Mouse (Mus musculus): ENCODE measurements around the gene Morn3. TPM values are rescaled to one million over a fixed set of nuclear protein-coding genes. Genes with fewer than 3 reads are reported as not detected.

The Morn3 gene
- polyA plus RNA-seq, 1 experiment from 2014 or later = not detected

GRCm38 (mm10) chr5:123060706-123061401 is 14.0 kb upstream of the Morn3 start:
- Histone ChIP-seq H3K27ac (ENCODE audit: low read depth) (no peak overlapping the region), H3K27me3 (ENCODE audit: insufficient read depth, low read length) (no peaks in the 10 kb centered on the region), H3K9ac (replicated peaks) (no peak overlapping the region), H3K9me3 (ENCODE audit: low read length) (no peaks in the 10 kb centered on the region), H3K4me1 (ENCODE audit: insufficient read depth) (peaks cover 14% of the 10 kb centered on the region), H3K4me2 (ENCODE audit: low read depth, low read length) (no peak overlapping the region), H3K36me3 (replicated peaks; ENCODE audit: insufficient read depth, low read length) (no peaks in the 10 kb centered on the region), H3K4me3 (ENCODE audit: low read depth, low read length) (no peak overlapping the region)
- WGBS (ENCODE audit: insufficient replicate concordance) = 71% methylated on average over 9 of the region's 9 CpGs
- TF ChIP-seq CTCF (IDR thresholded peaks at IDR 0.05; ENCODE audit: low read depth) (no peak), EP300 (IDR thresholded peaks at IDR 0.05; ENCODE audit: low read depth) (no peak)
- ATAC-seq = no peak
- DNase-seq = no peak

- TF ChIP-seq EP300 (IDR thresholded peaks at IDR 0.05; ENCODE audit: low read depth) (no peak), CTCF (IDR thresholded peaks at IDR 0.05; ENCODE audit: low read depth) (peak; percentile 81)
- Histone ChIP-seq H3K27me3 (ENCODE audit: insufficient read depth, low read length) (no peaks in the 10 kb centered on the region), H3K4me1 (ENCODE audit: insufficient read depth) (peaks cover 14% of the 10 kb centered on the region), H3K36me3 (replicated peaks; ENCODE audit: insufficient read depth, low read length) (no peaks in the 10 kb centered on the region), H3K9ac (replicated peaks) (no peak overlapping the region), H3K27ac (ENCODE audit: low read depth) (no peak overlapping the region), H3K4me3 (ENCODE audit: low read depth, low read length) (no peak overlapping the region), H3K9me3 (ENCODE audit: low read length) (no peaks in the 10 kb centered on the region), H3K4me2 (ENCODE audit: low read depth, low read length) (no peak overlapping the region)
- DNase-seq (peak; percentile 54), ATAC-seq (no peak)
- WGBS (ENCODE audit: insufficient replicate concordance) = 39% methylated on average over 14 of the region's 14 CpGs
These were observed 13.1 kb upstream of the Morn3 start for GRCm38 (mm10) chr5:123059757-123060520.

GRCm38 (mm10) chr5:123058251-123059102 is 11.7 kb upstream of the Morn3 start:
- H3K9ac ChIP-seq (replicated peaks) = peak overlapping the region; percentile 46
- no peak for ATAC-seq
- H3K4me3 ChIP-seq (ENCODE audit: low read depth, low read length) = peak overlapping the region; percentile 55
- no peaks in the 10 kb centered on the region for H3K27me3 ChIP-seq (ENCODE audit: insufficient read depth, low read length)
- no peak for DNase-seq
- no peaks in the 10 kb centered on the region for H3K36me3 ChIP-seq (replicated peaks; ENCODE audit: insufficient read depth, low read length)
- no peaks in the 10 kb centered on the region for H3K9me3 ChIP-seq (ENCODE audit: low read length)
- peak overlapping the region; percentile 58 for H3K27ac ChIP-seq (ENCODE audit: low read depth)
- H3K4me1 ChIP-seq (ENCODE audit: insufficient read depth) = peaks cover 12% of the 10 kb centered on the region; the same call in 1 of the 2 replicates
- WGBS (ENCODE audit: insufficient replicate concordance) = 23% methylated on average over 16 of the region's 16 CpGs
- TF ChIP-seq CTCF (IDR thresholded peaks at IDR 0.05; ENCODE audit: low read depth) = no peak
- peak; percentile 42; the same call in 1 of the 2 replicates for TF ChIP-seq EP300 (IDR thresholded peaks at IDR 0.05; ENCODE audit: low read depth)
- H3K4me2 ChIP-seq (ENCODE audit: low read depth, low read length) = peak overlapping the region; percentile 66

GRCm38 (mm10) chr5:123057366-123058250 is 10.8 kb upstream of the Morn3 start:
- DNase-seq (peak; percentile 99), ATAC-seq (peak; percentile 98)
- Histone ChIP-seq H3K4me3 (ENCODE audit: low read depth, low read length) (peak overlapping the region; percentile 55), H3K4me1 (ENCODE audit: insufficient read depth) (peaks cover 12% of the 10 kb centered on the region; the same call in 1 of the 2 replicates), H3K27ac (ENCODE audit: low read depth) (peak overlapping the region; percentile 58), H3K9ac (replicated peaks) (peak overlapping the region; percentile 46), H3K9me3 (ENCODE audit: low read length) (no peaks in the 10 kb centered on the region), H3K36me3 (replicated peaks; ENCODE audit: insufficient read depth, low read length) (no peaks in the 10 kb centered on the region), H3K27me3 (ENCODE audit: insufficient read depth, low read length) (no peaks in the 10 kb centered on the region), H3K4me2 (ENCODE audit: low read depth, low read length) (peak overlapping the region; percentile 66)
- WGBS (ENCODE audit: insufficient replicate concordance) = 7% methylated on average over 48 of the region's 48 CpGs
- peak; percentile 27; the same call in 1 of the 2 replicates for TF ChIP-seq EP300 (IDR thresholded peaks at IDR 0.05; ENCODE audit: low read depth)
- TF ChIP-seq CTCF (IDR thresholded peaks at IDR 0.05; ENCODE audit: low read depth) = peak; percentile 64

- ATAC-seq (no peak), DNase-seq (no peak)
- no peaks in the 10 kb centered on the region for H3K9me3 ChIP-seq (ENCODE audit: low read length)
- H3K27ac ChIP-seq (ENCODE audit: low read depth) = no peak overlapping the region
- H3K27me3 ChIP-seq (ENCODE audit: insufficient read depth, low read length) = no peaks in the 10 kb centered on the region
- peaks cover 8% of the 10 kb centered on the region for H3K4me1 ChIP-seq (ENCODE audit: insufficient read depth)
- TF ChIP-seq EP300 (IDR thresholded peaks at IDR 0.05; ENCODE audit: low read depth) (no peak), CTCF (IDR thresholded peaks at IDR 0.05; ENCODE audit: low read depth) (peak; percentile 33; the same call in 1 of the 2 replicates)
- no peak overlapping the region for H3K4me2 ChIP-seq (ENCODE audit: low read depth, low read length)
- H3K4me3 ChIP-seq (ENCODE audit: low read depth, low read length) = no peak overlapping the region
- H3K36me3 ChIP-seq (replicated peaks; ENCODE audit: insufficient read depth, low read length) = no peaks in the 10 kb centered on the region
- 87% methylated on average over 5 of the region's 5 CpGs for WGBS (ENCODE audit: insufficient replicate concordance)
- no peak overlapping the region for H3K9ac ChIP-seq (replicated peaks)
These were observed 4.9 kb upstream of the Morn3 start for GRCm38 (mm10) chr5:123051736-123052135.
